Mouse (Mus musculus) bone marrow macrophage, adult 2 months (primary cell): ENCODE data around the gene Tmem119.

Experiments used
- CTCF ChIP-seq: IDR thresholded peaks from 2 replicates; pipeline ENCODE4 v1.5.1; 2012; ENCODE audit warnings: low read depth, mild to moderate bottlenecking, low read length, moderate library complexity
- POLR2A ChIP-seq: IDR thresholded peaks from 2 replicates; pipeline ENCODE4 v1.6.1; 2012; ENCODE audit warnings: mild to moderate bottlenecking, low read depth, low read length, borderline replicate concordance

GRCm38 (mm10) chr5:113768806-113769205 lies 31.5 kb downstream of the Tmem119 start:
- TF ChIP-seq CTCF (no peak), POLR2A (no peak)
